Mouse (Mus musculus) layer of hippocampus, adult 2 months (tissue): ENCODE data around the gene Thsd4. TPM values are rescaled to one million over a fixed set of nuclear protein-coding genes. Genes with fewer than 3 reads are reported as not detected.

Experiments used
- DNase-seq, 2 experiments: peaks; one replicate each; pipeline ENCODE4 v3.0.0; 2022; ENCODE audit warnings: low spot score in 2 of 2
- H3K27ac ChIP-seq: fragments of 200-600 bp; 2 replicates; pipeline ENCODE4 v1.8.1; 2022
- H3K4me3 ChIP-seq: fragments of 200-600 bp; 2 replicates; pipeline ENCODE4 v1.8.1; 2022; ENCODE audit warnings: mild to moderate bottlenecking
- CTCF ChIP-seq: fragments of 200-600 bp; conservative IDR thresholded peaks from 2 replicates; pipeline ENCODE4 v1.8.1; 2022; ENCODE audit warnings: antibody characterized with exemption, mild to moderate bottlenecking, moderate library complexity
- total RNA-seq, 2 experiments: library from RNA; stranded (reverse); gene quantifications; 2 replicates each; pipeline ENCODE4 v1.2.3; 2021

Thsd4 gene
- total RNA-seq, 2 experiments from 2014 or later: 18.9 to 20.9 TPM

- Histone ChIP-seq H3K27ac (no peak overlapping the region), H3K4me3 (no peak overlapping the region)
- no peak for DNase-seq
- TF ChIP-seq CTCF: no peak
Observed at GRCm38 (mm10) chr9:59951001-59951750, 570.7 kb downstream of the Thsd4 start.

- Histone ChIP-seq H3K4me3 (no peak overlapping the region), H3K27ac (no peak overlapping the region)
- no peak for TF ChIP-seq CTCF
- DNase-seq: no peak
Observed at GRCm38 (mm10) chr9:59949981-59950380, 571.9 kb downstream of the Thsd4 start.

GRCm38 (mm10) chr9:59949511-59949910 lies 572.3 kb downstream of the Thsd4 start:
- no peak for DNase-seq
- TF ChIP-seq CTCF: no peak
- Histone ChIP-seq H3K4me3 (no peak overlapping the region), H3K27ac (no peak overlapping the region)

GRCm38 (mm10) chr9:59948691-59949250 lies 573.1 kb downstream of the Thsd4 start:
- no peak for TF ChIP-seq CTCF
- DNase-seq: no peak

GRCm38 (mm10) chr9:59948226-59948625 lies 573.6 kb downstream of the Thsd4 start:
- Histone ChIP-seq H3K4me3 (no peak overlapping the region), H3K27ac (no peak overlapping the region)
- TF ChIP-seq CTCF: no peak
- DNase-seq: no peak

More at GRCm38 (mm10) chr9:59948691-59949250, 573.1 kb downstream of the Thsd4 start:
- Histone ChIP-seq H3K4me3 (no peak overlapping the region), H3K27ac (no peak overlapping the region)

GRCm38 (mm10) chr9:59947271-59947670 lies 574.6 kb downstream of the Thsd4 start:
- TF ChIP-seq CTCF: no peak

GRCm38 (mm10) chr9:59945241-59945640 lies 576.6 kb downstream of the Thsd4 start:
- no peak for DNase-seq
- Histone ChIP-seq H3K27ac (no peak overlapping the region), H3K4me3 (no peak overlapping the region)
- TF ChIP-seq CTCF: no peak

More at GRCm38 (mm10) chr9:59947271-59947670, 574.6 kb downstream of the Thsd4 start:
- Histone ChIP-seq H3K4me3 (no peak overlapping the region), H3K27ac (no peak overlapping the region)
- DNase-seq: no peak

GRCm38 (mm10) chr9:59943826-59944225 lies 578.0 kb downstream of the Thsd4 start:
- DNase-seq: no peak

GRCm38 (mm10) chr9:59942501-59943085 lies 579.3 kb downstream of the Thsd4 start:
- TF ChIP-seq CTCF: no peak

More at GRCm38 (mm10) chr9:59943826-59944225, 578.0 kb downstream of the Thsd4 start:
- Histone ChIP-seq H3K27ac (no peak overlapping the region), H3K4me3 (no peak overlapping the region)
- no peak for TF ChIP-seq CTCF

GRCm38 (mm10) chr9:59941885-59942350 lies 579.9 kb downstream of the Thsd4 start:
- H3K27ac ChIP-seq: no peak overlapping the region
- TF ChIP-seq CTCF: no peak
- no peak for DNase-seq
- no peak overlapping the region for H3K4me3 ChIP-seq

More at GRCm38 (mm10) chr9:59942501-59943085, 579.3 kb downstream of the Thsd4 start:
- H3K4me3 ChIP-seq: no peak overlapping the region
- H3K27ac ChIP-seq: no peak overlapping the region
- DNase-seq: no peak

GRCm38 (mm10) chr9:59940913-59941884 lies 580.6 kb downstream of the Thsd4 start:
- no peak for TF ChIP-seq CTCF
- Histone ChIP-seq H3K27ac (no peak overlapping the region), H3K4me3 (no peak overlapping the region)
- DNase-seq: no peak

GRCm38 (mm10) chr9:59939691-59940090 lies 582.2 kb downstream of the Thsd4 start:
- no peak overlapping the region for H3K4me3 ChIP-seq
- H3K27ac ChIP-seq: 0 out of 2 replicates have a peak overlapping the region, but pooled peaks have one; percentile 24
- DNase-seq: no peak
- TF ChIP-seq CTCF: no peak
